Mouse (Mus musculus): ENCODE results near the gene Tmem184b.

DNA sequence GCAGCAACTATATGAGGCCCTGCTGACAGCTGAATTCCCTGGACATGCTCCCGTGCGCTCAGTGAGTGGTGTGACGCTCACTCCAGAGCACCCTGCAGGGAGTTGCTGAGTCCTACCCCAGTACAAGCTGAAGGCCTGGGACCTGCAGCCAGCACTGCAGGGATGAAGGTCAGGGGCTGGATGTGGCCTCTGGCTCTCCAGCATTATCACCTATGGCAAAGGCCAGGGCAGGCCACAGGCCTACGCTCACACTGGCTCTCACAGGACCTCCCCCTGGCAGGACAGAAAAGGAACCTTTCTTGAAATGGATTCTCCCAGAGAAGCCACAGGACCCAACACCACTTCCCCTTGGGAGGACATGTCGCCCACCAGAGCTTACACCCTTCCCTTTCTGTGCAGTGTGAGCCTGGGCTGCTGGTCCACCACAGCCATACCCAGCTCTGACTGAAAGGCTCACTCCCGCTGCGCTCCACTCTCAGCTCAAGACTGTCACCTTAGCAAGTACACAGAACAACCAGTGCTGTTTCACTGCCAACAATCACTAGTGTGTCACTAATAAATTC lies 33.0 kb downstream of the Tmem184b start:
- TF ChIP-seq CTCF (IDR thresholded peaks at IDR 0.05; ENCODE audit: insufficient read depth, low read length) (no peak), POLR2A (IDR thresholded peaks at IDR 0.05; ENCODE audit: borderline replicate concordance, extremely low read depth, low read depth, low read length) (no peak)
